Mouse (Mus musculus): ENCODE results near the gene Emilin3.

- TF ChIP-seq POLR2A (IDR thresholded peaks at IDR 0.05; ENCODE audit: borderline replicate concordance, insufficient read depth, low read length) (no peak), CTCF (IDR thresholded peaks at IDR 0.05; ENCODE audit: borderline replicate concordance, insufficient read depth, low read depth, low read length) (no peak)
Observed at GRCm38 (mm10) chr2:160918154-160918929, 6.2 kb upstream of the Emilin3 start.

All from cerebellum, adult 2 months (tissue).